Mouse (Mus musculus): ENCODE data around the gene Gapdhs. TPM values are rescaled to one million over a fixed set of nuclear protein-coding genes. Genes with fewer than 3 reads are reported as not detected.
"Not testable (repeated sequence)": the region's sequence is repeated elsewhere in the genome, so short reads cannot be mapped to it uniquely, and the experiment has no call there.

Gene Gapdhs
- total RNA-seq, 2 experiments from 2014 or later, result not detected

DNA sequence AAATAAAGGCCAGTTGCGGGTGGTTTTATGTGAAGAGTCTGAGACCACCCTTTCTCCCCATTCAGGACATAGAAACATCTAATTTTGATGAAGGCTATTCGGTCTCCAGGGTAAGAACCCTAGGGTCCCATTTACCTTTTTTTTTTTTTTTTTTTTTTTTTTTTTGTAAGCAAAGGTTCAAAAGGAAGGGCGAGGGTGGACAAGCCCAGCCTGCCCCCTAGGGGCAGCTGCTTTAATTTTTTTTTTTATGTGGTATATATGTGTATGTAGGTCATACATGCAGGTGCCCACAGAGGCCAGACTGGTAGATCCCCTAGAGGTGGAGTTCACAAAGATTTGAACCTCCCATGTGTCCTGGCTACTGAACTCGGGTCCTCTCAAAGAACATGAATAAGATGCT lies 22.9 kb upstream of the Gapdhs start:
- no peak; the same call in none of the 2 replicates for TF ChIP-seq CTCF (IDR thresholded peaks at IDR 0.05)

DNA sequence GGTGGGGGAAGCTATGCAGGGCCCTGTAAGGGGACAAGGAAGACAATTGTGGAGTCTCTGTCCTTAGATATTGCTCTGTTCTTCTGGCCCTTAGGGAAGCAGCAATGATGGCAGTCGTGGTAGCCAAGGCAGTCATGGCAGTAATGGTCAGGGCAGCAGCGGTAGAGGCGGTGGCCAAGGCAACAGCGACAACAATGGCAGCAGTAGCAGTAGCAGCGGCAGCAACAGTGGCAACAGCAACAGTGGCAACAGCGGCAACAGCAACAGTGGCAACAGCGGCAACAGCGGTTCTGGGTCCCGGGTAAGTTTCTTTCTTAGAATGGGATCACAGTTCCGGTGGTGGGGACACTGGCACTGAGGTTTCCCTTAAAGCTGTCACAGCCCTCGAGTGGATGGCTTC lies 21.7 kb upstream of the Gapdhs start:
- H3K27ac ChIP-seq, result no peak overlapping the region
- intact Hi-C loops (cut with DNase I), result loop anchor here (5.0 kb wide), 1 partner anchor 83 kb away; no protein-coding TSS in a partner anchor
- TF ChIP-seq CTCF (IDR thresholded peaks at IDR 0.05), result no peak
- no peak overlapping the region for H3K4me3 ChIP-seq
- no peak for DNase-seq (ENCODE audit: extremely low spot score in 1 of 2, low spot score in 2 of 2)

More for the DNA sequence above, 22.9 kb upstream of the Gapdhs start:
- no peak overlapping the region for H3K4me3 ChIP-seq
- no peak for DNase-seq (ENCODE audit: extremely low spot score in 1 of 2, low spot score in 2 of 2)
- no peak overlapping the region for H3K27ac ChIP-seq
- intact Hi-C loops (cut with DNase I), result loop anchor here (5.0 kb wide), 1 partner anchor 84 kb away; no protein-coding TSS in a partner anchor

DNA sequence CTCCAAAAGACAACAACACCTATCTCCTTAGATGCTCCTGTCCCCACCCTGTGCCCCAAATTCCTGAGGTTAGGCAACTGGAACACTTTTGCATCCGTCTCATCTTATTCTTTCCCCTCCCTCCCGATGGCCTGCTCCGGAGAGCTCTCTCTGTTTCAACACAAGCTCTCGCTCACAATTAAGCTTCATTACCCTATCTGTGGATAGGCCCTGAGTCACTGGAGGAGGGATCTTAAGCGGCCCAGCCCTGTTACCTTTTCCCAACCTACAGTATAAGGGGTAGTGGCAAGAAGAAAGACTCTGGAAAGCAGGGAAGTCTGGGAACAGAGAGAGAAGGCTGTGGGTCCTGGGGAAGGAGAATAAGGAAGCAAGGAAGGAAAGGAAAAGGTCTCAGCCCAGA lies 20.0 kb upstream of the Gapdhs start, which contains the start of gene Dmkn:
Gene Dmkn, plus strand, starts transcription at position 301 of the 400 bp plus-strand sequence.
- intact Hi-C loops (cut with DNase I), result no loop called here
- no peak for DNase-seq (ENCODE audit: extremely low spot score in 1 of 2, low spot score in 2 of 2)
- no peak for TF ChIP-seq CTCF (IDR thresholded peaks at IDR 0.05)

GRCm38 (mm10) chr7:30761769-30762352 lies 18.4 kb upstream of the Gapdhs start:
- no peak for DNase-seq (ENCODE audit: extremely low spot score in 1 of 2, low spot score in 2 of 2)
- no peak for TF ChIP-seq CTCF (IDR thresholded peaks at IDR 0.05)
- Histone ChIP-seq H3K27ac (no peak overlapping the region), H3K4me3 (no peak overlapping the region)
- intact Hi-C loops (cut with DNase I), result no loop called here

More for the DNA sequence above, 20.0 kb upstream of the Gapdhs start, which contains the start of gene Dmkn:
- Histone ChIP-seq H3K27ac (no peak within 1 kb of the TSS), H3K4me3 (no peak within 1 kb of the TSS)

GRCm38 (mm10) chr7:30758853-30759252 lies 15.4 kb upstream of the Gapdhs start:
- intact Hi-C loops (cut with DNase I), result loop anchor here (5.0 kb wide), 1 partner anchor 42 kb away; no protein-coding TSS in a partner anchor
- Histone ChIP-seq H3K27ac (no peak overlapping the region), H3K4me3 (no peak overlapping the region)
- DNase-seq (ENCODE audit: extremely low spot score in 1 of 2, low spot score in 2 of 2), result no peak
- TF ChIP-seq CTCF (IDR thresholded peaks at IDR 0.05), result peak; percentile 39

GRCm38 (mm10) chr7:30757001-30757400 lies 13.5 kb upstream of the Gapdhs start:
- H3K27ac ChIP-seq, result no peak overlapping the region
- H3K4me3 ChIP-seq, result no peak overlapping the region
- intact Hi-C loops (cut with DNase I), result loop anchor here (5.0 kb wide), 1 partner anchor 40 kb away; no protein-coding TSS in a partner anchor
- DNase-seq (ENCODE audit: extremely low spot score in 1 of 2, low spot score in 2 of 2), result no peak
- no peak for TF ChIP-seq CTCF (IDR thresholded peaks at IDR 0.05)

DNA sequence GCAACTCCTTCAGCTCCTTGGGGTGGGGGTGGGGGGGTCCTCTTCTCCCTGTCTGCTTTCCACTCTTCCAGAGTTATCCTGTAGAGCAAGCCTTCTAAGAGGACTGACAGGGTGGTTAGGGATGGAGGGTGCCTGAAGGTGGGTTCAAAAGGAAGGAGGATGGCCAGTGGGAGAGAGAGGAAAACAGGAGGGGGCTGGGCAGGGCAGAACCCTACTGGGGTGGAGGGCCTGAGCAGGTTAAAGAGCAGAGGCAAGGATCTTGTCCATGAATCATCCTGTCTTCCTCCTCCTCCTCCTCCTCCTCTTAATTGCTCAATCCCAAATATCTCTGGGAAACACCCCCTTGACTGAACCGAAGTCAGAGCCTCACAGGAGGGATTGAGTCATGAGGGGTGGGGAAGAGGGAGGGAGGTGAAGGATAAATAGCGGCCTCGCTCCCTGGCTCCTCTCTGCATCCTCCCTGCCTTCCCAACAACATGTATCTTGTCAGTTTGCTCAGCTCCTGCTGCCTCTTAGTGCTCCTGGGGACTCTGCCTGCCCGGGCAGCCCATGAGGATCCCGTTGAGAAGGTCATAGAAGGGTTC lies 7.7 kb upstream of the Gapdhs start, which contains the start of gene Sbsn:
Gene Sbsn, plus strand, starts transcription at position 386 of the 584 bp plus-strand sequence.
- DNase-seq (ENCODE audit: extremely low spot score in 1 of 2, low spot score in 2 of 2), result no peak
- intact Hi-C loops (cut with DNase I), result no loop called here
- Histone ChIP-seq H3K27ac (no peak within 1 kb of the TSS), H3K4me3 (no peak within 1 kb of the TSS)
- no peak for TF ChIP-seq CTCF (IDR thresholded peaks at IDR 0.05)

DNA sequence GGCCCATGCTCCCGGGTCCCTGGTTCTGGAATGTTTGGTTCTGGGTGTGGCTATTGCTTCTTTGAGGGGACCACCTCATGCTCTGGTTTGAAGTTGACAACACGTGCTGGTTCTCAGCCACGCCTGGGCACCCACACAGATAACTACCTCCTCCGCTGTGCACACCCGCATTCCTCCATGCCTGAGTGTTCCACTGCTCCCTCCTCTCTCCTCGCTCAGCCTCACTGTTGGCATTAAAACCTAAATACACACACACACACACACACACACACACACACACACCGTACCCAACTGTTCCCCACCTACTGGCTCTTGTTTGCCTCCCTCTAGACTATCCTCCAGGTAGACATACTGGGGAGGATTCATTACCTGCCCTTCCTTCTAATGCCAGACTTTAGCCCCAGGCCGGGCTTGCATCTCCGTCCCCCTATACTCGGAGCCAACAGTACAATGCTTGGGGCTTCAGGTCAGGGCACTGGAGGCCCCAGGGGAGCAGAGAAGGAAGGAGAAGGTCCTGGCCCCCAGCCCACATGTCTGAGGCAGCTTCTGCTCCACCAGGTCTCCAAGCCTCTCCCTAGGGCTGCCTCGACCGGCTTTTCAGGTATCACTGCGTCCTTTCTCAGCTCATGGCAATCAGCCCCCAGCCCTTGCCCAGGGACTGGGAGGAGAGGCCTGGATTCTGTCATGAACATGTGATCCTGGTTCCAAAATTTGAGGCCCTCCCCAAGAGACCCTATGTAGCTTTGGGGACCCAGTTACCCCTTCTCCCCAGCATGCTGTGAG lies 6.5 kb upstream of the Gapdhs start:
- DNase-seq (ENCODE audit: extremely low spot score in 1 of 2, low spot score in 2 of 2), result no peak
- intact Hi-C loops (cut with DNase I), result no loop called here

GRCm38 (mm10) chr7:30747525-30748204 lies 4.2 kb upstream of the Gapdhs start:
- Histone ChIP-seq H3K4me3 (no peak overlapping the region), H3K27ac (no peak overlapping the region)
- intact Hi-C loops (cut with DNase I), result no loop called here
- TF ChIP-seq CTCF (IDR thresholded peaks at IDR 0.05), result no peak; the same call in 1 of the 2 replicates
- DNase-seq (ENCODE audit: extremely low spot score in 1 of 2, low spot score in 2 of 2), result no peak

More for the DNA sequence above, 6.5 kb upstream of the Gapdhs start:
- no peak for TF ChIP-seq CTCF (IDR thresholded peaks at IDR 0.05)
- H3K4me3 ChIP-seq, result no peak overlapping the region
- no peak overlapping the region for H3K27ac ChIP-seq

- no peak for DNase-seq (ENCODE audit: extremely low spot score in 1 of 2, low spot score in 2 of 2)
- TF ChIP-seq CTCF (IDR thresholded peaks at IDR 0.05), result no peak; the same call in 1 of the 2 replicates
- Histone ChIP-seq H3K4me3 (no peak overlapping the region), H3K27ac (no peak overlapping the region)
- intact Hi-C loops (cut with DNase I), result no loop called here
Observed at GRCm38 (mm10) chr7:30744022-30744598, 629 bp upstream of the Gapdhs start.

DNA sequence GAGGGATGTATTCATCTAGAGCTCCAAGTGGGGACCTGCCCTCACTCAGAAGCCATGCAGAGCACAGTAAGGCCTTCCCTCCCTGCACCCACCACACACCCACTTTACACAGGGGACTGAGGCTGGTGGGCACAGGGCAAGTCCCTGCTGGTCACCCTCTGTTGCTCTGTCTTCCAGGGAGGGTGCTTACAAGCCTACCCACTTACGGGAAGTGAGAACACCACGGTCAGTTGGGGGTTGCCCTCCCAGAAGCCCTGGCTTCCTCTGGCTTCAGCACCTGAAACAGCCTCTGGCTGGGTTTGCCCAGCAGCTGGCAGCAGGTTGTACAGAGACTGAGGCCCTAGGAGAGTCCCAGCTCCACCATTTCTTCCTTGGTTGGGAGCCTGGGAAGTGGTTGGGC lies 911 bp downstream of the Gapdhs start:
- H3K4me3 ChIP-seq; H3K27ac ChIP-seq; DNase-seq (ENCODE audit: extremely low spot score in 1 of 2, low spot score in 2 of 2); intact Hi-C loops (cut with DNase I): not testable (repeated sequence)
